Mouse (Mus musculus): ENCODE measurements at regions not wholly inside any gene's neighbourhood (a gene's known extent, or its start where the extent isn't known, plus 50 kb on each side); places are given as distances from the start of the nearest gene placed in this dataset.

DNA sequence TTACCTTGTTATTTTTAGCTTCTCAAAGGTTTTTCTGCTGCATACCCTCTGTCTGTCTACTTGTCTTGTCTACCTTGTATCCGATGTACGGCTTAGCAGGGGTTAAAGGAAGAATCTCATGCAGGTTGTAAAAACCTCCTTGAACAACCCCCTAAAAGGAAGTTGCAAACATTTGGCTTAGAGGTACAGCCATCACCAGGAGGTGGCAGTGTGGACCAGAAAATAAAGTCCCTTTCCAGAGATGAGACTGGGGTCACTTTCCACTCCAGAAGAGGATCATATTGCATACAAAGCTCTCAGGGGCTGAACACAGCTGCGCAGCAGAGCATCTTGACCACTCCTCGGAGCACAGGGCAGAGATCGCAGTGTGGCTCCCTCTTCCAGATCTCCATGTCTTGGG is 109.0 kb upstream of the Ralgapa2 start:
- no peak for ATAC-seq (replicated peaks; ENCODE audit: insufficient number of reproducible peaks, low FRiP score, low TSS enrichment, poor library complexity, severe bottlenecking)

DNA sequence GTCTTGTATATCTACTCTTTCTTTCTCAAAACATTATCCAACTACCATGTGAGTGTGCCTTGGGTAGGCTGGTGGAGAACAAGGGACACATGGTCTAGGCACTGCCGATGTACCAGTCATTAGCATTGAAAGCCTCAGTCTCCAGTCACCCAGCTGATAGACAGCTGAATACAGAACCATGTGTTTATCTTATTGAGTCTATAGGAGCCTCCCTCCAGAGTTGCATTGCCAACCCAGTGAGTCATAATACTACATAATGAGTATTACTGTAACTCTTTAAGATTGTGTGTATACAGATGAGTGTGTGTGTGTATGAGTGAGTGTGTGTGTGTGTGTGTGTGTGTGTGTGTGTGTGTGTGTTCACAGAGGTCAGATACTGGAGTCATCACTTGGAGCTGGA is 110.9 kb upstream of the Ralgapa2 start:
- no peak for ATAC-seq (replicated peaks; ENCODE audit: insufficient number of reproducible peaks, low FRiP score, low TSS enrichment, poor library complexity, severe bottlenecking)

DNA sequence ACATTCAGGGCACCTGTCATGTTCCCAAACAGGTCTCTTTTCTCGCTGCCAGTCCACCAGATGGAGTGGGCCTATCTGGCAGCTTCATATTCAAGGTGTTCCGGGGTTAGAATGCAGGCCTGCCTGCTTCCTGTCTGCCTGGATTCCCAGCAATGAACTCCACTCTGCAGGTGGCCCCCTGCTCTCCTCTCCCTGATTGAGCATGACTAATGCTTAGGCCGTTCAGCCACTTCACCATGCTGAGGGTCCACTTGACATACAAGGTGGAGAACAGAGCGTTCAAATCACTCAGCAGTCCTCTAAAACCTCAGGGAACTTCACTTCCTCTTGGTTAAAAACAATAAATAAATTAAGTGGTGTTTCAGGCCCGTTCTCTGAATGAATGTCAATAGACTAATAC is 112.1 kb upstream of the Ralgapa2 start:
- ATAC-seq (replicated peaks; ENCODE audit: insufficient number of reproducible peaks, low FRiP score, low TSS enrichment, poor library complexity, severe bottlenecking) = no peak

DNA sequence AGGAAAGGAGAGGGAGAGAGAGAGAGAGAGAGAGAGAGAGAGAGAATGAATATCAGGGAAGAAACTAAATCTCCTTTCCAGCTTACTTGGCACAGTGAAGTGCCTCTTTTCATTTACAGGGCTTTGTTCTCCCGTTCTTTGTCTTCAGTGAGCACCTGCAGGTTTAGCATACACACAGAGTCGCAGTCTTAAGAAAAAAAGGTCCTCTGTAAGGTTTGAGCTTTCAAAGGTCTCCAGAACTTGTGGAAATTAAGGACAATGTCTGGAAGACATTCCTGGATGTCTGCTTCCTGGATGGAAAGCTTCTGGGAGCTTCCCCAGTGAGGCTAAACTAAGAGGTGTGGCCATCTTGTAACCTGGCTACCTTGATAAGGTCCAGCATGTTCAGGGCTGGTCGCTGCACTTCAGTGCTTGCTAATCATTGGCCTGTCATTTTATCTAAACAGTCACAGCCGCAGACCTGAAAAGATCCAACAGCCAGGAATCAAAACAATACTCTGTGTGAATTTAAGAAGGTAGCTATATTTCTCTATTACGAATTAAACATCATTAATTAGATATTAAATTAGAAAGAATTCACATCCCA is 113.1 kb upstream of the Ralgapa2 start:
- no peak for ATAC-seq (replicated peaks; ENCODE audit: insufficient number of reproducible peaks, low FRiP score, low TSS enrichment, poor library complexity, severe bottlenecking)

DNA sequence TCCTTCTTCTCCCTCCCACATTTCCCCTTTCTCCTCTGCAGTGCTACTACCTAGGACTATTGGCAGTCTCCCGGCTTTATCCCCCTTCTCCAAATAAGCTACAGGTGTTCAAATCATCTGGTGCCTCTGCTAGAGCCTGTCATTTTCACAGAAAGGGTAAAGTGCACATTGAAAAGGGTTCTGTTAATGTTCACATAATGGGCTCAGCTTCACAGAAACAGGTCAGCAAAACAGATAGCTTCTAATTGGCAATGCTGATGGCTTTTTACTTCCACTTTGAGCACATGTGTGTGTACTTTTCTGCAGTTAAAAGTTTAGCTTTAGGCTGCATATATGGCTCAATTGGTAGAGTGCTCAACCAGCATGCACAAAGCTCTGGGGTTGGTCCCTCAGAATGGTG is 114.4 kb upstream of the Ralgapa2 start:
- no peak for ATAC-seq (replicated peaks; ENCODE audit: insufficient number of reproducible peaks, low FRiP score, low TSS enrichment, poor library complexity, severe bottlenecking)

DNA sequence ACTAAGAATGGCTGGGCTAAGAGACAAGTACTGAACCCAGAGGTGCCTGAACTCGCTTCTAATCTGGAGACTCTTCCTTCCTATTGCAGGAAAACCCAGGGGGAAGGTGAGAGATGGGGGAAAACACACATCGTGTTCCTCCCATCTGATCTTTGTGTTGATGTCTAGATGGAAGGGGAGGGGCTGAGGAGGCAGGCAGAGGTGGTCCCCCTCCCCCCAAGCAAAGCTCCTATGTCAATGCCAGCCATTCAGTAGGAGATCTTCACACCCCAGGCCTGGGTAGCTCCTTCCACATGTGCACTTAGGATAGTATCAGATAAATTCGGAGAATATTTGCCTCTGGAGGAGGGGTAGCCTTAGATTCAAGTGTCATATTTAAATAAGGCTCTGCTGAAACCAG is 118.0 kb upstream of the Ralgapa2 start:
- no peak for ATAC-seq (replicated peaks; ENCODE audit: insufficient number of reproducible peaks, low FRiP score, low TSS enrichment, poor library complexity, severe bottlenecking)

DNA sequence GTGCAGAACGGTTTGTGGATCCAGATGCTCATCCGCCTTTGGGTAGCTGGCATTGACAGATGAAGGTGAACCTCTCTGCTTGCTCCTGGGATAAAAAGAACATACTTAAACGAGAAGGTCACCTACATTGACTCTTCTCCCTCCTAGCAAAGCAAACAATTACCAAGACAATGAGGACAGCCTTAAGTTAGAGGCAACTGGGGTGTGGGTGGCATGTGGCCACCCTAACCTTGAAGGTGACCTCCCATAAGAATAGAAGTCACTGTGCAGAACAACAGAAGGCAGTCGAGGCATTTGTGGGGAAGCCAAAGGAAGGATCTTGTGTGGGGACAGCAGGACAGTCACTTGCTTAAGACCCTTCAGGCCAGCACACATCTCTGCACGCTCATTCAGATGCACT is 119.0 kb upstream of the Ralgapa2 start:
- no peak for ATAC-seq (replicated peaks; ENCODE audit: insufficient number of reproducible peaks, low FRiP score, low TSS enrichment, poor library complexity, severe bottlenecking)

DNA sequence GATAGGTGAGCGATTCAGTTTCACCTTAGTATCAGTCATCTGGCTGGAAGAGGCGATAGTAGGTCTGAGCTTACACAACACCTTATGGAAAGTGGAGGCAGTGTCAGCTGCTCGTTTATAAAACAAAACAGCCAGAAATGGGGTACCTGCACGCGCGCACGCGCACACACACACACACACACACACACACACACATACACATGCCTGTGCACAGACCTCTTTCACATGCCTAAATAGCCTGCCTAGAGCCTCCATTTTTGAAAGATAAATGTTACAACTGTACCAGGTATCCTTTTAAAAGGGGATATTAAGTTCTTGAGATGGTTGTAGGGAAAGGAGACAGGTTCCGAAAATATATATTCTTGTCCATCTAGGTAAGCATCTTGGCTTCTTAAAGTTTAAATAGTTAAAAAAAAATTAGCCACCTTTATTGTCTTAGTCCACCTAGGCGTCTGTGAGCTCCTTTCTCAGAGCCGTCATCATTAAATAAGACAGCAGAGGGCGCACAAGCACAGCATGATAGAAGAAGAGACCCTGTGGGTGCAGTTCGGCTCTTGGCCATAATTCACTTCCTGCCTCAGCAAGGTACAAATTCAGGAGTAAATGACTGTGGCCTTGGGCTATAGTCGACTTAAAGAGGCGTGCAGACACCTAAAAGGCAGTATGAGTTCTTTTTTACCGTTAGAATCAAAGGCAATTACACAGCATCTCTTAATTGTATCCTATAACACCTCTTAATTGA is 121.4 kb upstream of the Ralgapa2 start:
- ATAC-seq (replicated peaks; ENCODE audit: insufficient number of reproducible peaks, low FRiP score, low TSS enrichment, poor library complexity, severe bottlenecking) = no peak

DNA sequence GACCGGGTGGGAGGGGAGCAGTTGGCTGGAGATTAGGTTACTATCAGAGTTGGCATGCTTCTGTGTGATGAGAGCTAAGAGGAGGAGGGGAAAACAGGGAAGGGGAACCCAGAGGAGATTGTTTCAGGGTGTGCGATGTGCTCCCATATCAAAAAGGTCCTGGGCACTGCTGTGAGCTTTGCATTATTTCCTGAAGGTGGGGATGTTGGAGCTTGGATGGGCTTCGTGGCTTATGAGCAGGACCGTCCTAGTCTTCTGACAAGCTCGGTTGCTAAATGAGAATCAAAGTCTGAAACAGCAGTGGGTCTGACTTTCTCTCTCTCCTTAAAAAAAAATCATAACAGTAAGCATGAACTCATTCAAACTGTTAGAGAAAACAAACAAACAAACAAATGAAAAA is 125.4 kb upstream of the Ralgapa2 start:
- ATAC-seq (replicated peaks; ENCODE audit: insufficient number of reproducible peaks, low FRiP score, low TSS enrichment, poor library complexity, severe bottlenecking) = no peak

DNA sequence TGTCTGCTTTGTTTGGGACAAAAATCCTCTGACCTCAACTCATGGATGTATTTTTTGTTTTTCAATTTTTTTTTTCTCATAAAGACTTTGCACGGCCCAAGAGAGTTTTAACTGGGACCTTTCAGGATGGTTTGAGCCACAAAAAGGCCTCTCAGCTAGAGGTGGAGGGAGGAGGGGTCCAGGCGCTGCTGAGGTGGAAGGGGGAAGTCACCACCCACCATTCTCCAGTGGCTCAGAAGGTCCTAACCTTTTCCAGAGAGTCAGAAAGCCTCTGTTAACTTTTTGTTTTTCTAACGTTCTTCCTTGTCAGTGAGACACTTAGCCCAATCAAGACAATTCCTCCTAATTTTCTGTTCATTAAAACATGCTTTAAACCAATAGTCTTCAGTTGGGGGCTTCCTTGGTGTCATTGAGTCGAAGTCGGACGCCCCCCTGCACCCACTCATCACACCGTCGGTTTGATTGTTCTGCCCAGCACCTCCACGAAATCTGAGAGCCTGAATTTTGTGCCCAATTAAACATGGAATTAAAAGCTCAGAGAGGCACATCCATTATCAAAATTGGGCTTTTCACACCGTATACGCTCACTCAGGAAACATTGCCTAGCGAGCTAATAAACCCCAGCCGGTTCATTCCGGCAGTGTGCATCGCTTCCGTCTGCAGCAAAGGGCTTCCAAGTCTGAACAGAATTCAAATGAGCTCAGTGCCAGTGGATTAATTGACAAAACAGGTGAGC is 134.3 kb upstream of the Ralgapa2 start:
- ATAC-seq (replicated peaks; ENCODE audit: insufficient number of reproducible peaks, low FRiP score, low TSS enrichment, poor library complexity, severe bottlenecking) = no peak

DNA sequence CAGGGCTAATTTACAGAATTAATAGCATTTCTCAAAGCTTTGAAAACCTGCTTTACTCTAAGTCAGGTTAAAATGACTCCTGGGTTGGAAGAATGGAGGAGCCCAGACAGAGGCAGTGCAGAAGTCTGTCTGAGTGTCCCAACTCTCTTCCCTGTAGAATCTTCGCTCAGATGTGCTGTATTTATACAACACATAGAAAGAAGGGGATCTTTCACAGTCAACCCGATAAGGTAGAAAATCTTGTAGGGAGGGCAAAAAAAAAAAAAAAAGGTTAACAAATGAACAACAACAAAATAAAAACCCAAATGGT is 134.8 kb upstream of the Ralgapa2 start:
- ATAC-seq (replicated peaks; ENCODE audit: insufficient number of reproducible peaks, low FRiP score, low TSS enrichment, poor library complexity, severe bottlenecking) = no peak

DNA sequence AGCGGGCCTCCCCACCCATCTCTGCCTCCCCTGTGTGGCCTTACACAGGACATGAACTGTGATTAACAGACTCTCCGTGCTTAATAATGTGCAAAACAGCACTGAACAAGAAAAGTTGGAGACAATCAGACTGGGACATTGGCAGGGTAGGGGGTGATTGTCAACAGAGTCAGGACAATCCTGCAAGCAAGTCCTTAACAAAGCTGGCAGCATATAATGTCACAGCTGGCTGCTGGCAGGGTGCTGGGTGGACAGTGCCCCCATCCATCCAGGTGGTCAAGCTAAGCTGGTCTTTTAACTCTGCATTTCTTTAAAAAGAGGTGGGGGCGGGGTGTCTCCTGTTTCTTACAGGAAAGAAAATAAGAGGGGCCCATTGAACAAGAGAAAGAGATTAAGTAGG is 149.2 kb upstream of the Ralgapa2 start:
- ATAC-seq (replicated peaks; ENCODE audit: insufficient number of reproducible peaks, low FRiP score, low TSS enrichment, poor library complexity, severe bottlenecking) = no peak

DNA sequence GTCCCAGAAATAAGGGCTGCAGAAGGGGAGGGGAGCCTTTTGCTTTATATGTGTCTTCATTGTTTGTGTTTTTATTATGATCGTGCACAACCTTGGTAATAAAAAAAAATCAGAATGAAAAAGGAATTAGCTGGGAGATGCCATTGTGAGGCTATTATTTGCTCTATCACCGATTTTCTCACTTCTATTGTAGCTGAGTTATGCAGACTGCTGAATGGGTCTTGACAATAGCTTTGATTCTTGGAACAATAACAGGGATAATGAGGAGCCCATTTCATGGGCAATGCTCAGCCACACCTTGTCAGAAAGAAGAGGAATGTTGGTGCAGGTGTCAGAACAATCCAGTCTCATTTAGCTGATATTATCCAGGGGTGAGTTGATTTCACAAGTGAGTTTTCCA is 160.6 kb upstream of the Ralgapa2 start:
- ATAC-seq (replicated peaks; ENCODE audit: insufficient number of reproducible peaks, low FRiP score, low TSS enrichment, poor library complexity, severe bottlenecking) = no peak

DNA sequence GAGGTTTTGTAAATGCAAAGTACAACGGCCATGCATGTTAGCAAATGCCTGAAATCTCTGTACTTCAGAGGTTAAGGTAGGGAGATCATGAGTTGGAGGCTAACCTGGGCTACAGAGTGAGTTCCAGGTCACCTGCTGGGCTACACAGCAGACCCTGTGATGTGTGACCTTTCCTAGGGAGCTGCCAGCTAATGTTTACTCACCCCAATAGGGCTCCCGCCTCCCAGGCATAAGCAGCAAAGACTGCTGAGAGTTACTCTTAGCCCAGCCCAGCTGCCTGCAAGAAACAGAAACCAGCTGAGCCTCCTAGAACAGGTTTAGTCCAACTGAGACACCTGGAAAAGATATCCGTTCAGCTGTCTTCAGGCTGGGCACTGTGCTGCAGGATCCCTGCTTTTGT is 169.8 kb upstream of the Ralgapa2 start:
- ATAC-seq (replicated peaks; ENCODE audit: insufficient number of reproducible peaks, low FRiP score, low TSS enrichment, poor library complexity, severe bottlenecking) = no peak

DNA sequence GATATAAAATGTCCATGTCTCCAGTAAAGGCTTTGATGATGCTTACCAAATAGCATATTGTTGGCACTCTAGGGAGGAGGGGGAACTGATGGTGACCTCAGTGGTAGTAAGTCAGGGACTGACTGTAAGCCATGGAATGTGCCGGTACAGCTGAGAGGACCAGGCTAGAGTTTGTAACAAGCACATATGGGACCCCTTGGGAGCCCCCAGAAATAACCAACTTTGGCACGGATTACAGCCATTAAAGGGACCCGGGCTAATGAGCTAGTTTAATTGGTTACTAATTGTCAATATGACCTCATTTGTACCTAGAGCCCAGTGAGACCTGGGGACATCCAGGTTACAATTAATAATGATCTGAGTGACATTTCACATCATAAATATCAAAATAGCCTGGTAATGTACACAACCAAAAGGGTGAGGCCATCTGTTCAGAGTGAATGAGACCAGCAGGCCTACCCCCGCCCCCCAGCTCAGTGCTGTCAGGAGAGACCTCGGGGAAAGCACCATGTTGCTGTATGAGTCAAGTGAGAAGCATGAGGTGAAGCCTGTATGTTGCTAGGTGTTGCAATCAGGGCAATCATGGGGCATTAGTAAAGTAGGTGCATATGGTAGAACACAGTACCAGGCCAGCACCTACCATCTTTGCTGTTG is 169.7 kb upstream of the Kiz start:
- no peak for ATAC-seq (replicated peaks; ENCODE audit: insufficient number of reproducible peaks, low FRiP score, low TSS enrichment, poor library complexity, severe bottlenecking)

DNA sequence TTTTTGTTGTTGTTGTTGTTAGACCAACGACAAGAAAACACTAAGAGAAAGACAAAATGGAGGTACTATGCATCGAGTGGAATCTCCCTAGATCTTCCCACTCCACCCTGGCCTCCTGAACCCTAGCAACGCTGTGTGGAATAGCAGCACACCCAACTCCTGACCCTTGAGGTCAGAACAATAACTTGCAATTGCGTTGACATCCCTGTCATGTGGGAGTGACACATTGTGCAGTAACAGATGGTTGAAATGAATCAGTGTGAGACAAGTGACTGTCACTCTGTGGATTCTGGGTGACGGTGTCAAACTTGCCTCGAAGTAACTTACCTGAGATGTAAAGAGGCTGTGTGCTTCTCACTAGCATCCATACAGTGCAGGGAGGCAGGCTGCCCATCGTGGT is 167.1 kb upstream of the Kiz start:
- ATAC-seq (replicated peaks; ENCODE audit: insufficient number of reproducible peaks, low FRiP score, low TSS enrichment, poor library complexity, severe bottlenecking) = no peak

DNA sequence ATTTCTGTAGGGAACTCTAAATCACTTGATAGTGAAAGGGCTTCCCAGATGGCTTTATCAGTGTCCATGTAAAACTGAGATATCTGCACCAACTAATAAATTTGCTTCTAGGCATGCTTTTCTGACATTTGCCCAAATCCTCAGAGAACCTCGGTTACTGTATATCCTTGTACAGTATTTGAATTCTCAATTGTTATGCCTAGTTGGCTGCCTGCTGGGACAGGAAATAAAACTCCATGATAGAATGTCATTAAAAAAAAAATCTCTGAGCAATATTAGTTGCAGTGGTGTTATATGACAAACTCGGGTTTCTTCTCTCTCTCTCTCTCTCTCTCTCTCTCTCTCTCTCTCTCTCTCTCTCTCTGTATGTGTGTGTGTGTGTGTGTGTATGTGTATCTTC is 162.2 kb upstream of the Kiz start:
- no peak for ATAC-seq (replicated peaks; ENCODE audit: insufficient number of reproducible peaks, low FRiP score, low TSS enrichment, poor library complexity, severe bottlenecking)

DNA sequence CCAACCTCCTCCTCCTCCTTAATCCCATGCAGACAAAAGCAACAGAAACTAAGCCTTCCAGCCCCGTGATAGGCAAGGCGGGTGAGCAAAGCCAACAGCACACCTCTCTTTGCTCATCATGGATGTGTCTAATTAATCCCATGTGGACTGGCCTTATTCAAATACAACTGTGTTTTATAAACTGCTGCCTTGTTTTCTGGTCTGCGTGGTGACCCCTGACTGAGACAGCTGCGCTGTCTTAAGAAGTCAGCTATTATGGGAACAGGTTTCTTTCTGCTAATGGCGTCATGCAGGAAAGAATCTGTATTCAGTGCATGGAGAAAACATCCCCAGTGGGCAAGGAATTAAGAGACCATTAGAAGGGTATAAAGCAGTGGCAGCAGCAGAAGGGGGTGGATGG is 161.6 kb upstream of the Kiz start:
- ATAC-seq (replicated peaks; ENCODE audit: insufficient number of reproducible peaks, low FRiP score, low TSS enrichment, poor library complexity, severe bottlenecking) = no peak

DNA sequence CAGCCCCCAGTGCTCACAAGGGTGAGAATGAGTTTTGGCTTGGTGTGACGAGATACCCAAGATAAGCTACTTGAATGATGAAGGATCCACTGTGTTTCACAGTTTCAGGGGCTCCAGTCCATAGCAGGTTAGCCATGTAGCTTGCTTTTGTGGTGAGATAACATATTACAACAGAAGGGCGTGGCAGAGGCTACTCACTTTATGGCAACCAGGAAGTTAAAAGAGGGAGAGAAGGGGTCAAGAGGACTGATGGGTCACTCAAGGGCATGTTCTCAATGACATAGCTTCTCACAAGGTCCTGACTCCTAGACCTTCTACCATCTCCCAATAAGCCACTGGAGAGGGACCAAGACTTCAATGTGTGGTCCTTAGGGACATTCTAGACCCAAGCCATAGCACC is 159.4 kb upstream of the Kiz start:
- ATAC-seq (replicated peaks; ENCODE audit: insufficient number of reproducible peaks, low FRiP score, low TSS enrichment, poor library complexity, severe bottlenecking) = no peak

DNA sequence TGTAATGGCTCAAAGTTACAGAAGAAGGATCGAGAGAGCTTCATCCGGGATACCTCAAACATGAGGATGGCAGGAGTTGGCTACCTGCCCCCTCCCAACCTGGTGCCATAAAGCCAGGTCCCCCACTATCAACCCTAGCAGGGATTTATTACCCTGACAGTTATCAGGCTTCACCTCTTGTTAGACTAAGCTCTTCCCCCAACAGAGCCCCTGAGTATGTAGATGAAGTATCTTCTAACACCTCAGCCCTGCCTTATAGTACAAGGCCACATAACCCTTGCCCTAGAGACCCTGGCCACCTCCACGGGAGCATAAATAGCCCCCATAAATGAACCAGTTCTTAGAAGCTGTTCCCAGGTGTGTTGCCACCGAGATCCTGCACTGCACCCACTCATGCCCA is 158.9 kb upstream of the Kiz start:
- no peak for ATAC-seq (replicated peaks; ENCODE audit: insufficient number of reproducible peaks, low FRiP score, low TSS enrichment, poor library complexity, severe bottlenecking)
